Mouse (Mus musculus): ENCODE results near the gene Ccdc39.

GRCm38 (mm10) chr3:33887438-33887837 is 43.3 kb upstream of the Ccdc39 start:
- TF ChIP-seq MAX (IDR thresholded peaks at IDR 0.05) (no peak), CTCF (IDR thresholded peaks at IDR 0.05; ENCODE audit: control insufficient read depth, insufficient read depth, insufficient read length) (no peak), FOSL1 (IDR thresholded peaks at IDR 0.05; ENCODE audit: insufficient read depth, low read length, poor library complexity, severe bottlenecking) (no peak), USF1 (IDR thresholded peaks at IDR 0.05; ENCODE audit: low read depth) (no peak), MYOG (IDR thresholded peaks at IDR 0.05; ENCODE audit: control insufficient read depth, extremely low read depth, insufficient read length) (no peak), CEBPB (IDR thresholded peaks at IDR 0.05; ENCODE audit: low read depth) (no peak), MYOD1 (IDR thresholded peaks at IDR 0.05; ENCODE audit: control insufficient read depth, insufficient read length, low read depth) (no peak)
